Mouse (Mus musculus): ENCODE data around the gene Atg9a. TPM values are rescaled to one million over a fixed set of nuclear protein-coding genes. Genes with fewer than 3 reads are reported as not detected.
A peak's percentile ranks its signal among the peaks of the same experiment; 100 is the strongest.

Gene Atg9a
- polyA plus RNA-seq, 1 experiment, result 10.6 TPM

DNA sequence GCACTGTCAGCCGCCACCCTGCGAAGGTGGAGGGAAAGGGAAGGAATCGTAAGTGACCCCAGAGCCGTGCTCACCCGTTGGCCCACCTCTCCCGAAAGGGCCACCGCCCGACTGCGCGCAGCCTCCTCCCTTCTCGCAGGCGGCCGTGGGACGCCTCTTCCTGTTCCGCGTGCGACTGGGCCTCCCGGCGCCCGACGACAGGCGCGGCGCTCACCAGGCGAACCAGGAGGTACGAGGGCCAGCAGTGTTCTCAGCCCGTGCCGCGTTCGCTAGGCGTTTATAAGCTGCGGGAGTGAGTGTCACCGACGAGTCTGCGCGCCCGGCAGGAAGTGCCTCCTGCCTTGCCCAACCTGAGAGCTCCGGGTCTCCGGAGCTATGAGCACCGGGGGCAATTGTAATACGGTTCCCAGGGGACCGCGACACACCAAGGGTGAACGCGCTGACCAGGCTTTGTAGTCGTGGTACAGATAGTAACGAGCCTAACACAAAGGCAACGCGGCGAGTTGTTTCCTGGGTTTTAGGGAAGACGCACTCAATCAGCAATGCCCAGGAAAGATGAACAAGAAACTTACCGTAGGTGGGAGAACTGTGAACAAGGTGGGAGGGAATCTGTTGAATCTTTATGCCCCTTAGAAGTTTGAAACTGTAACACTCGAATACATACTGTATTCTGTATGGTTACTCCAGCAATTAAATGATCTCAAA is 50.4 kb downstream of the Atg9a start:
- Histone ChIP-seq H3K9me3 (replicated peaks; ENCODE audit: control insufficient read depth, insufficient read depth, low read length, poor library complexity, severe bottlenecking) (no peaks in the 10 kb centered on the region), H3K27ac (ENCODE audit: insufficient read depth, low read length) (no peak overlapping the region), H3K4me1 (ENCODE audit: control insufficient read depth, insufficient read depth, low read length) (no peaks in the 10 kb centered on the region), H3K27me3 (ENCODE audit: control insufficient read depth, insufficient read depth, low read length, poor library complexity, severe bottlenecking) (no peaks in the 10 kb centered on the region), H3K9ac (ENCODE audit: low read depth, poor library complexity, severe bottlenecking) (peak overlapping the region; percentile 60), H3K36me3 (ENCODE audit: control insufficient read depth, insufficient read depth, low read length, poor library complexity, severe bottlenecking) (0 out of 2 replicates have a peak, but pooled peaks cover 10% of the 10 kb centered on the region), H3K4me3 (ENCODE audit: low read depth, low read length) (peak overlapping the region; percentile 69)
- no peak for TF ChIP-seq CTCF (IDR thresholded peaks at IDR 0.05; ENCODE audit: low read depth, low read length)
- TF ChIP-seq POLR2A (IDR thresholded peaks at IDR 0.05; ENCODE audit: insufficient read depth, low read length), result no peak
- no peak for TF ChIP-seq EP300 (IDR thresholded peaks at IDR 0.05; ENCODE audit: insufficient read depth, low read depth, low read length)

DNA sequence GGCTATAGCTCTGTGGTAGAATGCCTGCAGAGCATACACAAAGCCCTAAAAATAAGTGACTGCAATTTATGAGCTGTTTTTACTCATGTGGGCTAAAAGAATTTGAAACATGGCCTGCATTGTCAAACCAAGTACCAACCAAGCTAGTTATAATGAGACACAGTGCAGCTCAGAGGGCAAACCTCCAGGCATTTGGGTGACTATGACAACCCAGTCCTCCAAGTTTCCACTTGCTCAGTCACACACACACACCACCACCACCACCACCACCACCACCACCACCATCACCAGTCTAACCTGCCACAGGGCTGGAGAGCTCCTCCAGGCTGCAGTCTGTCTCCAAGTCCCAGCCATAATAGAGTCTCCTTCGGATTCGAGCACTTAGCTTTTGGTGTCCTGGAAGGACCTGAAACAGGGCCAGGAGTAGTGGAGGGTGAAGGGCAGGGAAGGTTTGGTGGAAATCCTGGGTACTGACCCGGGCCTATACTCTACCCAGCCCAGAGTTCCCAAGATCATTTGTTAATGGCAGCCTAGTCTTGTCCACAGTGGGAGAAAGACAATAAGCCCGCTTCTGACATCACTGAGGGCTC is 51.3 kb downstream of the Atg9a start:
- H3K27ac ChIP-seq (ENCODE audit: insufficient read depth, low read length), result no peak overlapping the region

DNA sequence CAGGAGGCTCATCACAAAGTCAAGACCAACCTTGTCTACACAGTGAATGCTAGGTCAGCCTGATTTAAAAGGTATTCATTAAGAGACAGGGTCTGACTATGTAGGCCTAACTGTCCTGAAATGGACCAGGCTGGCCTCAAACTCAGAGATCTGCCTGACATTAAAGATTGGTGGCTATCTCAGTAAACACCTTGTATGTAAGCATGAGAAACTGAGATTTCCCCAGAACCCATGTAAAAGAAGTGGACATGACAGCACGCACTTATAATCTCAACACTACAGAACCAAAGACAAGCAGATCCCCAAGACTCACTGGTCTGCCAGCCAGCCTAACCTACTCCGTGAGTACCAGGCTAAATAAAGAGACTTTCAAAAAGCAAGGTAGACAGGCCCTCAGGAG is 53.5 kb downstream of the Atg9a start:
- Histone ChIP-seq H3K36me3 (ENCODE audit: control insufficient read depth, insufficient read depth, low read length, poor library complexity, severe bottlenecking) (peaks cover 6% of the 10 kb centered on the region; the same call in 1 of the 2 replicates), H3K27me3 (ENCODE audit: control insufficient read depth, insufficient read depth, low read length, poor library complexity, severe bottlenecking) (no peaks in the 10 kb centered on the region), H3K27ac (ENCODE audit: insufficient read depth, low read length) (no peak overlapping the region), H3K9ac (ENCODE audit: low read depth, poor library complexity, severe bottlenecking) (no peak overlapping the region), H3K4me1 (ENCODE audit: control insufficient read depth, insufficient read depth, low read length) (no peaks in the 10 kb centered on the region), H3K4me3 (ENCODE audit: low read depth, low read length) (no peak overlapping the region), H3K9me3 (replicated peaks; ENCODE audit: control insufficient read depth, insufficient read depth, low read length, poor library complexity, severe bottlenecking) (no peaks in the 10 kb centered on the region)
- TF ChIP-seq EP300 (IDR thresholded peaks at IDR 0.05; ENCODE audit: insufficient read depth, low read depth, low read length) (no peak), CTCF (IDR thresholded peaks at IDR 0.05; ENCODE audit: low read depth, low read length) (no peak), POLR2A (IDR thresholded peaks at IDR 0.05; ENCODE audit: insufficient read depth, low read length) (no peak)

More for the DNA sequence above, 51.3 kb downstream of the Atg9a start:
- H3K36me3 ChIP-seq (ENCODE audit: control insufficient read depth, insufficient read depth, low read length, poor library complexity, severe bottlenecking), result peaks cover 10% of the 10 kb centered on the region; the same call in 1 of the 2 replicates
- H3K9me3 ChIP-seq (replicated peaks; ENCODE audit: control insufficient read depth, insufficient read depth, low read length, poor library complexity, severe bottlenecking), result no peaks in the 10 kb centered on the region
- no peaks in the 10 kb centered on the region for H3K27me3 ChIP-seq (ENCODE audit: control insufficient read depth, insufficient read depth, low read length, poor library complexity, severe bottlenecking)
- peak overlapping the region; percentile 69; the same call in 1 of the 2 replicates for H3K4me3 ChIP-seq (ENCODE audit: low read depth, low read length)
- H3K9ac ChIP-seq (ENCODE audit: low read depth, poor library complexity, severe bottlenecking), result peak overlapping the region; percentile 60
- no peaks in the 10 kb centered on the region for H3K4me1 ChIP-seq (ENCODE audit: control insufficient read depth, insufficient read depth, low read length)
- TF ChIP-seq CTCF (IDR thresholded peaks at IDR 0.05; ENCODE audit: low read depth, low read length), result no peak
- TF ChIP-seq POLR2A (IDR thresholded peaks at IDR 0.05; ENCODE audit: insufficient read depth, low read length), result no peak
- no peak for TF ChIP-seq EP300 (IDR thresholded peaks at IDR 0.05; ENCODE audit: insufficient read depth, low read depth, low read length)

DNA sequence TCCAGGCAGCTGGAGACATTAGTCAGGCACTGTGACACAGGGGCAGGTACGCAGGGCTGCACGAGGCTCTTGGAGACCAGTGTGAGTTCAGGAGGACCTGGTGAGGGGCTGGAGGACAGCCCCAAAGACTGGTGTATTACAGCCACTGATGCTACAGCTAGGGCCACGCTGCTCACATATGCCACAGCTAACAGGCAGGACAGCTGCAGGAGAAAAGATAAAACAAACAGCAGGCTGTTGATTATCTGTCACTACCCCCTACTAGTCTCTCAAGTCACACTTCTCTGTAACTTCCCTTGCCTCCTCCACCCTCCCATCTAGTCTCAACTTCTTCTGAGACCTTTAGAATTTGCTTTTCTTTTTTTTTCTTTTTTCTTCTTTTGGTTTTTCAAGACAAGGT is 55.3 kb downstream of the Atg9a start:
- no peak overlapping the region for H3K9ac ChIP-seq (ENCODE audit: low read depth, poor library complexity, severe bottlenecking)
- no peaks in the 10 kb centered on the region for H3K27me3 ChIP-seq (ENCODE audit: control insufficient read depth, insufficient read depth, low read length, poor library complexity, severe bottlenecking)
- H3K9me3 ChIP-seq (replicated peaks; ENCODE audit: control insufficient read depth, insufficient read depth, low read length, poor library complexity, severe bottlenecking), result no peaks in the 10 kb centered on the region
- TF ChIP-seq EP300 (IDR thresholded peaks at IDR 0.05; ENCODE audit: insufficient read depth, low read depth, low read length) (no peak), POLR2A (IDR thresholded peaks at IDR 0.05; ENCODE audit: insufficient read depth, low read length) (no peak), CTCF (IDR thresholded peaks at IDR 0.05; ENCODE audit: low read depth, low read length) (no peak)
- peaks cover 6% of the 10 kb centered on the region; the same call in 1 of the 2 replicates for H3K36me3 ChIP-seq (ENCODE audit: control insufficient read depth, insufficient read depth, low read length, poor library complexity, severe bottlenecking)
- H3K4me1 ChIP-seq (ENCODE audit: control insufficient read depth, insufficient read depth, low read length), result no peaks in the 10 kb centered on the region
- H3K27ac ChIP-seq (ENCODE audit: insufficient read depth, low read length), result no peak overlapping the region
- H3K4me3 ChIP-seq (ENCODE audit: low read depth, low read length), result no peak overlapping the region

DNA sequence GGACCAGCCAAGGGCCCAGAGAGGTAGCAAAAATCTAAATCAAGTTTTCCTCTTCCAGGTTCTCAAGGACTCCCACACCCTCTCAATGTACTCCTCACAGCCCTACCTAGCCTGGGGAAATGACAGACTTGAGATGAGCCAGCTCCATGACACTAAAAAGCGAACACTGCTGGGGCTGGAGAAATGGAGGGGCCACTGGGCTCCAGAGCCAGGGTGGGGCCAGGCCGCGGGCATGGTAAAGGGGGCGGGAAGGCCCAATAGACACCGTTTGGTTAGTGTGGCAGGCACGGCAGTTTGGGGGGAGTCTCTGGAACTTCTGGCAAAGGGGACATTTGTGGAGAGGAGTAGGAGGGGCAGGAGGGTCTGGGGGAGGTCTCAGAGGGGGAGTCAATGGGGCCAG is 55.7 kb downstream of the Atg9a start:
- no peaks in the 10 kb centered on the region for H3K4me1 ChIP-seq (ENCODE audit: control insufficient read depth, insufficient read depth, low read length)
- H3K27ac ChIP-seq (ENCODE audit: insufficient read depth, low read length), result no peak overlapping the region
- H3K9me3 ChIP-seq (replicated peaks; ENCODE audit: control insufficient read depth, insufficient read depth, low read length, poor library complexity, severe bottlenecking), result no peaks in the 10 kb centered on the region
- TF ChIP-seq EP300 (IDR thresholded peaks at IDR 0.05; ENCODE audit: insufficient read depth, low read depth, low read length), result no peak
- TF ChIP-seq CTCF (IDR thresholded peaks at IDR 0.05; ENCODE audit: low read depth, low read length), result no peak
- no peak for TF ChIP-seq POLR2A (IDR thresholded peaks at IDR 0.05; ENCODE audit: insufficient read depth, low read length)
- H3K9ac ChIP-seq (ENCODE audit: low read depth, poor library complexity, severe bottlenecking), result no peak overlapping the region
- no peak overlapping the region for H3K4me3 ChIP-seq (ENCODE audit: low read depth, low read length)
- H3K27me3 ChIP-seq (ENCODE audit: control insufficient read depth, insufficient read depth, low read length, poor library complexity, severe bottlenecking), result no peaks in the 10 kb centered on the region
- peaks cover 6% of the 10 kb centered on the region; the same call in 1 of the 2 replicates for H3K36me3 ChIP-seq (ENCODE audit: control insufficient read depth, insufficient read depth, low read length, poor library complexity, severe bottlenecking)

All from ES-Bruce4 (cell line).